Mouse (Mus musculus) intestine, embryonic 14.5 days (tissue): ENCODE results near the gene C1qbp. TPM values are rescaled to one million over a fixed set of nuclear protein-coding genes. Genes with fewer than 3 reads are reported as not detected.

Source experiments
- ATAC-seq: fragments of 200-750 bp; cut with Nextera tagmentation; replicated peaks from 2 replicates; pipeline ENCODE4 v1.8.0; 2017; ENCODE audit warnings: low read depth, moderate number of reproducible peaks, moderate TSS enrichment, moderate library complexity; ENCODE audit not compliant: low FRiP score, low TSS enrichment
- DNase-seq: peaks from one replicate; pipeline ENCODE4 v3.0.0-alpha.2; 2018; ENCODE audit warnings: low spot score
- H3K27ac ChIP-seq: fragments of 300-500 bp; sonication (generic); 2 replicates; pipeline ENCODE4 v1.5.1; 2014; ENCODE audit warnings: low read depth, mild to moderate bottlenecking, control low read depth
- H3K27me3 ChIP-seq: fragments of 300-500 bp; sonication (generic); replicated peaks from 2 replicates; pipeline ENCODE4 v1.6.1; 2014; ENCODE audit warnings: low read length, control low read depth; ENCODE audit not compliant: control insufficient read depth, insufficient read depth
- H3K36me3 ChIP-seq: fragments of 300-500 bp; sonication (generic); 2 replicates; pipeline ENCODE4 v1.6.1; 2014; ENCODE audit warnings: low read length, control low read depth; ENCODE audit not compliant: control insufficient read depth, insufficient read depth
- H3K4me1 ChIP-seq: fragments of 300-500 bp; sonication (generic); replicated peaks from 2 replicates; pipeline ENCODE4 v1.6.1; 2014; ENCODE audit warnings: low read length, control low read depth, mixed read lengths; ENCODE audit not compliant: control insufficient read depth, insufficient read depth
- H3K4me2 ChIP-seq: fragments of 300-500 bp; sonication (generic); 2 replicates; pipeline ENCODE4 v1.6.1; 2014; ENCODE audit warnings: low read length
- H3K4me3 ChIP-seq: fragments of 300-500 bp; sonication (generic); 2 replicates; pipeline ENCODE4 v1.5.1; 2014; ENCODE audit warnings: low read depth, low read length, control low read depth, mixed read lengths
- H3K9ac ChIP-seq: fragments of 300-500 bp; sonication (generic); 2 replicates; pipeline ENCODE4 v1.6.1; 2014; ENCODE audit warnings: mild to moderate bottlenecking, low read length
- H3K9me3 ChIP-seq: fragments of 300-500 bp; sonication (generic); 2 replicates; pipeline ENCODE4 v1.6.1; 2016; ENCODE audit warnings: low read length, control low read depth; ENCODE audit not compliant: control insufficient read depth
- WGBS: fragments of 180-500 bp; shearing (Covaris S2); extraction: QIAGEN DNeasy Blood & Tissue Kit; methylation state at CpG from one replicate; pipeline ENCODE4 v1.1.7; 2014; 5-methylcytosine and 5-hydroxymethylcytosine counted together
- polyA plus RNA-seq: library from polyadenylated mRNA; unstranded; fragments of >200 nt; fragmentation: Nextera tagmentation; extraction: Ambion mirVana; gene quantifications from 2 replicates; pipeline ENCODE4 v1.2.1, GENCODE M21; 2014

C1qbp gene
- polyA plus RNA-seq, 1 experiment from 2014 or later = 333 TPM

DNA sequence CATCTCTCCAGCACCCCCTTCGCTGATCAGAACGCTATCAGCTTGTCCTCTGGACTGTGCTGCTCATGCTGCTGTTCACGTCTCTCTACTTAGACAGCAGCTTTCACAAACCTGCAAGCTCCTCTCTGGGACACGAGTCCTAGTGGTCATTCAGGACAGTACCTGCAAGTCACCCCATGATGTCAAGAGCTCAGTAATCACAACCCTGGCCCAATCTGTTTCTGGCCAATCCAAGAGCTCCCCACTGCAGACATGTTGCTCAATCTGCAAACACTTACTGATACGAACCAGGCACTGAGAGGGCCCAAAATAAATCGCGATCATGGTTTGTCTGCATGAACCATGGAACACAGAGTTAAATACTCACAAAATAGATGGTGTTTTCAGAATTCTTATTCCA lies 29.9 kb upstream of the C1qbp start:
- Histone ChIP-seq H3K9me3 (no peaks in the 10 kb centered on the region), H3K9ac (no peak overlapping the region), H3K4me3 (no peak overlapping the region), H3K27ac (no peak overlapping the region), H3K4me1 (peaks cover 7% of the 10 kb centered on the region; the same call in 1 of the 2 replicates), H3K36me3 (peaks cover 61% of the 10 kb centered on the region), H3K27me3 (no peaks in the 10 kb centered on the region), H3K4me2 (no peak overlapping the region)
- 97% methylated on average over 7 of the region's 7 CpGs for WGBS
- no peak for DNase-seq
- ATAC-seq = no peak

DNA sequence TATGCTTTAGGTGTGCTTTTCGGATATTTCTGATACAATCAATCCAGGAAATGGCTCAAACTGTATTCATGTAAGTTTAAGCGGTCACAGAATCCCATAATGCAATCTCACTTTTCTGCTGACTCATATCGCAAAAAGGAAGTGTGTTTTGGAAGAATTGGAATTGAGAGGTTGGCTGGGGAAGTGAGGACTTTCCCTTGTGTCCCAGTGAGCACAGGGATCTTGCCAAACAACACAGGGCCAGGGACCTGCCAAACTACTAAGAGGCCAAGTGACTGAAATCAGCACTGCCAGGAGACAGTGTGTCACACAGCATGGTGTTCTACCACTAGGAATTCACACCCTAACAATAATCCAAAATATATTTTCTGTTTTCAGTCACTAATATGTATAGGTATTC lies 25.5 kb upstream of the C1qbp start:
- no peaks in the 10 kb centered on the region for H3K9me3 ChIP-seq
- H3K4me3 ChIP-seq = no peak overlapping the region
- no peak for DNase-seq
- no peak overlapping the region for H3K27ac ChIP-seq
- H3K36me3 ChIP-seq = peaks cover 55% of the 10 kb centered on the region
- no peak overlapping the region for H3K9ac ChIP-seq
- no peaks in the 10 kb centered on the region; the same call in 1 of the 2 replicates for H3K4me1 ChIP-seq
- no peak overlapping the region for H3K4me2 ChIP-seq
- H3K27me3 ChIP-seq = no peaks in the 10 kb centered on the region
- WGBS = 89% methylated on average over 3 of the region's 3 CpGs
- ATAC-seq = no peak

DNA sequence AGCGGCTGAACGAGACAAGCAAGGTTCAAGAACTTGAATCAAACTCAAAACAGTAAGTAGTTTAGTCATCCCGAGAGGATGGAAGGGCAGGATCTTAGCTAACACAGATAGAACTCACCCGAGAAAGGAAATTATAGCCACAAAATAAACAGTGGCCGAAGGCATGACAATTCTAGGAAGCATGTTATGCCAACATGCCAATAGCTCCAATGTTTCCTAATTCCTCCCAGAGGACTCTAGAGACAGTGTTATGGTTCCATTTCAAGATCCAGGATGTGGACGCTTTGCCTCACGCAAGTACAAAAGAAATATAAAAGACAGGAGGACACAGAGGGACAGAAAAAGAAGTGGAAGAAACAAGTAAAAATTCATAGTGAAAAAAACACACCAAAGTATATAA lies 25.0 kb upstream of the C1qbp start:
- Histone ChIP-seq H3K27me3 (no peaks in the 10 kb centered on the region), H3K9ac (no peak overlapping the region), H3K36me3 (peaks cover 52% of the 10 kb centered on the region), H3K4me2 (no peak overlapping the region), H3K4me1 (peaks cover 5% of the 10 kb centered on the region), H3K4me3 (no peak overlapping the region), H3K9me3 (no peaks in the 10 kb centered on the region), H3K27ac (no peak overlapping the region)
- WGBS = 87% methylated on average over 7 of the region's 7 CpGs
- ATAC-seq (no peak), DNase-seq (no peak)

DNA sequence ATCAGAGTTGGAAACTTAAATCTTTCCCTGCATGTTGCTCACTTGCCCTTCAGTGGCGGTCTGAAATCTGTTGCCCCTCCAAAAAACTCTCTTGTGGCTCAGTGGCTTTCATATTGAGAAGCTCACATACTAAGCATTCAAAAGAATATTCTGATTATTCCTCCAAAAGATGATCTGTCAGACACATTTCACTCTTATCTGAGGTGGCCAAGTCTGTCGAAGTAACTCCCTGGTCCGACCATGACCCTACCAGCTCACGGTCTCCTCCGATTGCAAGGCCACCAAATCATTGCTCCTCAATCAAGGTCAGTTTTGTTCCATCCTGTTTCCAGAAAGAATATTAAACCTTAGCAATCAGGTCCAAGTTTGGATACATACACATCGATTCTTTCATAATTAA lies 24.2 kb upstream of the C1qbp start:
- Histone ChIP-seq H3K27ac (no peak overlapping the region), H3K9ac (no peak overlapping the region), H3K4me3 (no peak overlapping the region), H3K9me3 (no peaks in the 10 kb centered on the region), H3K4me2 (no peak overlapping the region), H3K27me3 (no peaks in the 10 kb centered on the region), H3K4me1 (peaks cover 12% of the 10 kb centered on the region), H3K36me3 (peaks cover 44% of the 10 kb centered on the region)
- 95% methylated on average over 6 of the region's 6 CpGs for WGBS
- ATAC-seq (no peak), DNase-seq (no peak)

DNA sequence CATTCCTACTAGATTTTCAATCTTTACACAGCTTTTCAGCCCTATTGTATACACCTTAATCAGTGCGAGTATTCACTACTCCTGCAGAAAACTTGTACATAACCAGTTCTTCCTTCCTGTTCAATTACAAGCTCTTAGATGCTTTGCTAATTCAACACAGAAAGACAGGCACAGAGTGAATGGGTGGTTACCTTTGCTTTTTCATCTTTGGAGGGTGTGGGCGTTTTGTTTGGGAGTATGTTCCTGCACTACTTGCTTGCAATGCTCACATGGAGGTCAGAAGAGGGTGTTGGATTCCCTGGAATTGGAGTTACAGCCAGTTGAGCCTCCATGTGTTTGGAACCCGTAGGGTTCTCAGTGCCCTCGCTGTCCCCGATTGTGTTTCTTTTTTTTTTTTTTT lies 22.2 kb upstream of the C1qbp start:
- Histone ChIP-seq H3K4me2 (peak overlapping the region; percentile 58), H3K27ac (no peak overlapping the region), H3K4me3 (peak overlapping the region; percentile 92), H3K27me3 (no peaks in the 10 kb centered on the region), H3K36me3 (peaks cover 36% of the 10 kb centered on the region), H3K4me1 (peaks cover 12% of the 10 kb centered on the region), H3K9ac (peak overlapping the region; percentile 35), H3K9me3 (no peaks in the 10 kb centered on the region)
- WGBS = 61% methylated on average over 5 of the region's 5 CpGs
- peak; percentile 52 for DNase-seq
- ATAC-seq = no peak

DNA sequence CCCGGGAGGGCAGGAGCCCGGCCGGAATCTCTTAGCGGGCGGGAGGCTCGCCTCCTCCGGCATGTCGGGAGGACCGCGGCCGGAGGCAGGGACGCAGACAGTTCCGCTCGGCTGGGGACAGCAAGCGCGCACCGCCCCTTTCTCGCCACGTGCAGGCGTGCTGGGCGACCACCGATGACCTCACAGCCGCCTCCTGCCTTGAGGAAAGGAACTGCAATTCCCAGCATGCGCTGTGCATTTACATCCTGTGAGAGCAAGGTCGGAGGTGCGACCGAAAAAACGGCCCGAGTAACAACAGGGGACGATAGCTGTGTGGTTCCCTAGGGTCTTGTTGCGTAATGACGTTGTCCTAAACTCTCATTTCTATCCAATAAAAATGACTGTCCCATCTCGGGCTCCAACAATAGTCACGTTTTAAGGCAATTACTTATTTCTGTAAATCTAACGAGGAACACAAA lies 21.5 kb upstream of the C1qbp start, which contains the start of gene Dhx33:
Gene Dhx33 (minus strand): TSS at position 122 of the 458 bp plus-strand sequence.
- Histone ChIP-seq H3K27me3 (no peaks in the 10 kb centered on the region), H3K9ac (peak within 1 kb of the TSS; percentile 65), H3K27ac (peak within 1 kb of the TSS; percentile 59), H3K4me1 (peaks cover 12% of the 10 kb centered on the region), H3K9me3 (no peaks in the 10 kb centered on the region), H3K4me3 (peak within 1 kb of the TSS; percentile 92), H3K36me3 (peaks cover 36% of the 10 kb centered on the region), H3K4me2 (peak within 1 kb of the TSS; percentile 93)
- under 1% methylated on average over 35 of the region's 35 CpGs for WGBS
- DNase-seq = peak; percentile 99
- peak; percentile 99 for ATAC-seq

DNA sequence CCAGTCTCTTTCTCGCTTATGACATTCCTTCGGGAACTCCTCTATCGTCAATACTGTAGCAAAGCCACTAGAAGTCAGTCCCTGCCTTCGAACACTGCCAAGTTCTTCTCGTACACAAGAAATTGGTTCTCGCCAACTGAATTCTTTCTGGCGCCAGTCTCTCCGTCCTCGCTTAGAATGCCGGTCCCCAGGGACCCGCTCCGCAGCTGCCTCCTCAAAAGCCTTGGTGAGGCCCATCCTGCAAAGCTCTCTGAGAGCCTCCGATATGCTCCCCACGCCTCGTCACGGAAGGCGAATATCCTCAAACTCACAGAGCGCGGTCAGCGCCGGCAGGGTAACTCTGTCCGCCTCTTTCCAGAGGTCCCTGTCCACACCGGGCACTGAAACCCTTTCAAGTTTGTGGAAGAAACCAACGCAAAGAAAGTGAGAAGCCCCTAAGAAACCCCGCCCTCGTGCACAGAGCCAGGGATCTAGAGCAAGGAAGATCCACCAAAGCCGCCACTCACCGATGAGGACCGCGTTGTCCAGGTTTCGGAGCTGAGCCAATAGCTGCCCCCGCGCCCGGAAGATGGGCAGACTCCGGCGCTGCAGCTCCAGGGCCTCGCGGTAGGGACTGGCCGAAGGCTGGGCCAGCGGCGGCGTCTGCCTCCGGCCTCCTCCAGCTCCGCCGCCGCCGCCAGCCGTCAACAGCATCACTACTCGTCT lies 20.9 kb upstream of the C1qbp start:
- ATAC-seq = peak; percentile 84
- H3K9ac ChIP-seq = peak overlapping the region; percentile 65
- H3K4me1 ChIP-seq = peaks cover 12% of the 10 kb centered on the region
- peak overlapping the region; percentile 92 for H3K4me3 ChIP-seq
- DNase-seq = no peak
- peak overlapping the region; percentile 59 for H3K27ac ChIP-seq
- H3K27me3 ChIP-seq = no peaks in the 10 kb centered on the region
- peaks cover 36% of the 10 kb centered on the region for H3K36me3 ChIP-seq
- under 1% methylated on average over 49 of the region's 49 CpGs for WGBS
- H3K9me3 ChIP-seq = no peaks in the 10 kb centered on the region
- peak overlapping the region; percentile 93 for H3K4me2 ChIP-seq

DNA sequence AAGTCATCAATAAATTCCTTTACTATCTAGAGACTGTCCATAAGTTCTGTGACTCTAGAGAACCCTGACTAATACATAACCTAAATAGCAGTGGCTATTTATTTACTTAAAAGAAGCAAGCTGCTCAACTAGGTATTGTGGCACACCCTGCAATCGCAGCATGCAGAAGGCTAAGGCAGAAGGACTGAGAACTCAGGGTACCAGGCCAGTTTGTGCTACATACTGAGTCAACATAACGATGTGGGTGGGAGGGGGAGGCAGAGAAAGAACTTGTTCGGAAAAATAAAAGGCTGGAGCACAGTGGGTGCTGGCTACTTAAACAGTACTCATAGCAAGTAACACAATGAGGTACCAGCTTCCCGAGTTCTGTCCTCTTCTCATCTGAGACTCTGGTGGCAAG lies 18.3 kb upstream of the C1qbp start:
- Histone ChIP-seq H3K4me3 (no peak overlapping the region), H3K9me3 (no peaks in the 10 kb centered on the region), H3K27me3 (no peaks in the 10 kb centered on the region), H3K27ac (no peak overlapping the region), H3K36me3 (peaks cover 48% of the 10 kb centered on the region), H3K4me2 (no peak overlapping the region), H3K9ac (no peak overlapping the region), H3K4me1 (peaks cover 12% of the 10 kb centered on the region)
- WGBS = 93% methylated on average over 4 of the region's 4 CpGs
- ATAC-seq (no peak), DNase-seq (no peak)

DNA sequence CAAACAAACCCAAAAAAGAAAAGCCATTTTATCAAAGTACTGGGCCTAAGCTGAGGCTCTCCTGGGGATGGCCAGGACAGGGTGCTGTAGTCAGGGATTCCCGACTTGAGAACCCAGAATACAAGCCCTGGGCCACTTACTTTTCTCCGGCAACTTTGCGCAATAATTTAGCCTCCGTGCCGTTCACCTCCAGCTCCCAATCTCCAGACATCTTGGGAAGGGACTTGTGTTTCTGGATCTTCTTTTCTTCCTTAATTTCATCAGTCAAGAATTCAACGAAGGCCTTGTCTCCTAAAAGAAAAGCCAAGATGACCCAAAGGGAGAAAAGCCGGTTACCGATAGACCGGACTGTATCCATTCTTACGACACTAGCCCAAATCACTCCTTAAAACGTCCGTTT lies 796 bp downstream of the C1qbp start:
- H3K27me3 ChIP-seq = no peaks in the 10 kb centered on the region
- H3K9me3 ChIP-seq = no peaks in the 10 kb centered on the region
- H3K4me1 ChIP-seq = peaks cover 6% of the 10 kb centered on the region
- peaks cover 66% of the 10 kb centered on the region for H3K36me3 ChIP-seq
- no peak overlapping the region for H3K27ac ChIP-seq
- ATAC-seq (no peak), DNase-seq (no peak)
- H3K4me2 ChIP-seq = peak overlapping the region; percentile 92
- peak overlapping the region; percentile 93 for H3K9ac ChIP-seq
- H3K4me3 ChIP-seq = peak overlapping the region; percentile 99
- 9% methylated on average over 12 of the region's 12 CpGs for WGBS
